33 mouse cellular contexts compared by ENCODE assay signal in genomic region chr17:21501365-21501764, GRCm38 (mm10). TPM values are rescaled to one million over a fixed set of nuclear protein-coding genes. Genes with fewer than 3 reads are reported as not detected.
"Had no signal": no experiment of that assay in that cellular context is flagged by ENCODE, and none has a peak within 500 bp of the region (broad histone marks: within the 10 kb centered on the region; RNA-seq: fewer than 3 reads in every experiment).

No protein-coding gene starts in this region.

- H3K9ac ChIP-seq: limb, embryonic 12.5 days; limb, embryonic 13.5 days; limb, embryonic 15.5 days; liver, embryonic 12.5 days; liver, embryonic 13.5 days; liver, embryonic 14.5 days; liver, embryonic 15.5 days; liver, postnatal 0 days; lung, embryonic 14.5 days; lung, embryonic 15.5 days; midbrain, embryonic 12.5 days; midbrain, embryonic 13.5 days; midbrain, embryonic 15.5 days; neural tube, embryonic 12.5 days; neural tube, embryonic 13.5 days had no signal

- H3K4me3 ChIP-seq: limb, embryonic 10.5 days; limb, embryonic 12.5 days; limb, embryonic 13.5 days; limb, embryonic 15.5 days; liver, embryonic 12.5 days; liver, embryonic 13.5 days; liver, embryonic 15.5 days; lung, embryonic 15.5 days; megakaryocyte, embryonic 14.5 days; midbrain, embryonic 10.5 days; midbrain, embryonic 12.5 days; midbrain, embryonic 13.5 days; midbrain, embryonic 15.5 days; neural tube, embryonic 12.5 days; neural tube, embryonic 13.5 days had no signal

- H3K27ac ChIP-seq: limb, embryonic 10.5 days; limb, embryonic 12.5 days; limb, embryonic 13.5 days; limb, embryonic 15.5 days; liver, embryonic 12.5 days; liver, embryonic 13.5 days; liver, embryonic 14.5 days; liver, embryonic 15.5 days; lung, embryonic 15.5 days; macrophage; midbrain, embryonic 10.5 days; midbrain, embryonic 12.5 days; midbrain, embryonic 13.5 days; midbrain, embryonic 15.5 days; neural tube, embryonic 12.5 days; neural tube, embryonic 13.5 days had no signal

- DNase-seq: left cerebral cortex, postnatal 4 days; liver; liver, embryonic 13.5 days; liver, postnatal 0 days; lung, adult 18-20 months; lung, adult 2 months; lung, embryonic 14.5 days; lung, postnatal 10 days; lung, postnatal 14 days; lung, postnatal 36 days; lung, postnatal 4 days; midbrain, embryonic 14.5 days had no signal

- H3K36me3 ChIP-seq: midbrain, embryonic 15.5 days had no signal

- H3K27me3 ChIP-seq: limb, embryonic 12.5 days; limb, embryonic 13.5 days; limb, embryonic 15.5 days; liver, embryonic 12.5 days; liver, embryonic 13.5 days; liver, embryonic 15.5 days; lung, embryonic 15.5 days; megakaryocyte, embryonic 14.5 days; midbrain, embryonic 12.5 days; midbrain, embryonic 13.5 days; midbrain, embryonic 15.5 days; neural tube, embryonic 12.5 days; neural tube, embryonic 13.5 days had no signal

- H3K4me1 ChIP-seq: limb, embryonic 10.5 days; limb, embryonic 12.5 days; limb, embryonic 13.5 days; limb, embryonic 15.5 days; liver, embryonic 12.5 days; liver, embryonic 13.5 days; liver, embryonic 15.5 days; lung, embryonic 15.5 days; midbrain, embryonic 10.5 days; midbrain, embryonic 12.5 days; midbrain, embryonic 13.5 days; midbrain, embryonic 15.5 days; neural tube, embryonic 12.5 days; neural tube, embryonic 13.5 days had no signal

- H3K9me3 ChIP-seq: limb, embryonic 13.5 days; limb, embryonic 15.5 days; liver, embryonic 12.5 days; liver, embryonic 13.5 days; liver, embryonic 15.5 days; lung, embryonic 15.5 days; midbrain, embryonic 12.5 days; midbrain, embryonic 13.5 days; midbrain, embryonic 15.5 days; neural tube, embryonic 12.5 days; neural tube, embryonic 13.5 days had no signal

- ATAC-seq: liver, embryonic 12.5 days; liver, postnatal 0 days; lung, postnatal 0 days; midbrain, embryonic 13.5 days; midbrain, embryonic 15.5 days; midbrain, embryonic 16.5 days had no signal

- H3K4me2 ChIP-seq: limb, embryonic 12.5 days; limb, embryonic 13.5 days; limb, embryonic 15.5 days; liver, embryonic 11.5 days; liver, embryonic 12.5 days; liver, embryonic 13.5 days; liver, embryonic 15.5 days; lung, embryonic 14.5 days; lung, embryonic 15.5 days; midbrain, embryonic 11.5 days; midbrain, embryonic 12.5 days; midbrain, embryonic 13.5 days; midbrain, embryonic 15.5 days; neural tube, embryonic 12.5 days; neural tube, embryonic 13.5 days had no signal

RNA-seq across cellular contexts. Expression of gene Zfp52, which starts 34.0 kb away (rescaled TPM):
- polyA plus RNA-seq: liver, adult 2 months had no signal
